Mouse (Mus musculus): Measurements from ENCODE around the gene Srsf1. TPM values are rescaled to one million over a fixed set of nuclear protein-coding genes. Genes with fewer than 3 reads are reported as not detected.

The Srsf1 gene
- polyA plus RNA-seq, 1 experiment from 2014 or later: 149 TPM

- Histone ChIP-seq H3K36me3 (no peaks in the 10 kb centered on the region), H3K9me3 (replicated peaks) (no peaks in the 10 kb centered on the region), H3K4me3 (peak overlapping the region; percentile 88), H3K4me2 (peak overlapping the region; percentile 96), H3K27ac (0 out of 2 replicates have a peak overlapping the region, but pooled peaks have one; percentile 94), H3K4me1 (replicated peaks) (peaks cover 39% of the 10 kb centered on the region), H3K27me3 (no peaks in the 10 kb centered on the region), H3K9ac (peak overlapping the region; percentile 94; the same call in 1 of the 2 replicates)
- no peak for ATAC-seq (replicated peaks; ENCODE audit: insufficient number of reproducible peaks, insufficient read depth, low FRiP score, low read depth)
- WGBS: 43% methylated on average over 4 of the region's 4 CpGs
Measured at GRCm38 (mm10) chr11:88100170-88100569, 53.0 kb downstream of the Srsf1 start.

Other genes with a start within 250 kb of the Srsf1 start
- gene Lpo, start 219.1 kb upstream of the Srsf1 start, polyA plus RNA-seq (2015; fragmentation: Nextera tagmentation; extraction: Ambion mirVana): 0.13 and 0.79 TPM in 2 replicates
- 7.0 and 8.3 TPM in 2 replicates for gene Mks1, start 194.2 kb upstream of the Srsf1 start, polyA plus RNA-seq (2015; fragmentation: Nextera tagmentation; extraction: Ambion mirVana)
- 0.19 and 0.31 TPM in 2 replicates for gene Epx, start 171.8 kb upstream of the Srsf1 start, polyA plus RNA-seq (2015; fragmentation: Nextera tagmentation; extraction: Ambion mirVana)
- gene Olfr462, start 155.1 kb upstream of the Srsf1 start, polyA plus RNA-seq (2015; fragmentation: Nextera tagmentation; extraction: Ambion mirVana): not detected in 2 replicates
- not detected in 2 replicates for gene Olfr463, start 150.0 kb upstream of the Srsf1 start, polyA plus RNA-seq (2015; fragmentation: Nextera tagmentation; extraction: Ambion mirVana)
- gene Olfr464, start 126.4 kb upstream of the Srsf1 start, polyA plus RNA-seq (2015; fragmentation: Nextera tagmentation; extraction: Ambion mirVana): not detected in 2 replicates
- gene Dynll2, start 59.8 kb upstream of the Srsf1 start, polyA plus RNA-seq (2015; fragmentation: Nextera tagmentation; extraction: Ambion mirVana): 23.1 and 24.9 TPM in 2 replicates
- 22.2 and 24.9 TPM in 2 replicates for gene Vezf1, start 20.9 kb downstream of the Srsf1 start, polyA plus RNA-seq (2015; fragmentation: Nextera tagmentation; extraction: Ambion mirVana)
- gene Cuedc1, start 50.7 kb downstream of the Srsf1 start, polyA plus RNA-seq (2015; fragmentation: Nextera tagmentation; extraction: Ambion mirVana): 18.4 and 20.3 TPM in 2 replicates
- gene Mrps23, start 157.0 kb downstream of the Srsf1 start, polyA plus RNA-seq (2015; fragmentation: Nextera tagmentation; extraction: Ambion mirVana): 80.7 and 93.9 TPM in 2 replicates
- gene Ccdc182, start 246.7 kb downstream of the Srsf1 start, polyA plus RNA-seq (2015; fragmentation: Nextera tagmentation; extraction: Ambion mirVana): not detected in 2 replicates